Mouse (Mus musculus) embryonic fibroblast, embryonic 13.5 days (primary cell): Measurements from ENCODE around the gene Fbxo10.

Experiments
- CTCF ChIP-seq: IDR thresholded peaks from 2 replicates; pipeline ENCODE4 v1.5.1; 2011; ENCODE audit warnings: mild to moderate bottlenecking, control low read depth, low read length, moderate library complexity, borderline replicate concordance; ENCODE audit not compliant: insufficient read depth
- POLR2A ChIP-seq: IDR thresholded peaks from 2 replicates; pipeline ENCODE4 v1.6.1; 2011; ENCODE audit warnings: low read depth, mild to moderate bottlenecking, control low read depth, low read length, moderate library complexity

GRCm38 (mm10) chr4:45032586-45032985 is 51.8 kb downstream of the Fbxo10 start:
- TF ChIP-seq POLR2A (no peak), CTCF (no peak)
